Mouse (Mus musculus) erythroblast, embryonic 14.5 days (primary cell): ENCODE measurements at regions not wholly inside any gene's neighbourhood (a gene's known extent, or its start where the extent isn't known, plus 50 kb on each side); places are given as distances from the start of the nearest gene placed in this dataset.

Source experiments
- GATA1 ChIP-seq: IDR thresholded peaks from 2 replicates; pipeline ENCODE4 v1.6.1; 2012; ENCODE audit warnings: low read length, inconsistent platforms, mixed read lengths
- TAL1 ChIP-seq: IDR thresholded peaks from 3 replicates; pipeline ENCODE4 v1.6.1; 2012; ENCODE audit warnings: low read length, inconsistent platforms, mixed read lengths

DNA sequence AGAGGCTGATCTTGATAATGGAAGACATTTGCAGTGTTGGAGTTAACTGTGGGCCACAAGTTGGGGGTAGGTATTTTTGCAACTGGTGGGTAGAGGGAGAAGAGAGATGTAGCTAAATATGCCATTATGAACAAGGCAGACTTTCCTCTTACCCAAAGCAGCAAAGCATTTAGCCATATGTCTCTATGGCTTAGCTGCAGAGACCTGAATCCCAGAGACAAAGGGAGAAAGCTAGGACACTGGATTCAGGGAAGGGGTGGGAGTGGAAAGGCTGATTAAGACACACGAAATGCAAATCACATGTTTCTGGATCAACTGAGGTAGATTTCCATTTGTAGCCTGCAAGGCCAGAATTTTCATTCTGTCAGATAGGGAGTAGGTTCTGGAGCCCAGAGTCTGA, 129.8 kb downstream of the En1 start:
- TF ChIP-seq TAL1 (no peak), GATA1 (no peak)
